Mouse (Mus musculus) forebrain, postnatal 0 days (tissue): Measurements from ENCODE around the gene Akap6. TPM values are rescaled to one million over a fixed set of nuclear protein-coding genes. Genes with fewer than 3 reads are reported as not detected.
A peak's percentile ranks its signal among the peaks of the same experiment; 100 is the strongest.

Experiments used
- ATAC-seq: fragments of 200-750 bp; cut with Nextera tagmentation; 2 replicates; pipeline ENCODE4 v1.8.0; 2017; ENCODE audit warnings: mild to moderate bottlenecking, moderate library complexity
- DNase-seq: peaks from one replicate; pipeline ENCODE4 v3.0.0-alpha.2; 2015
- H3K27ac ChIP-seq: fragments of 300-500 bp; sonication (generic); 2 replicates; pipeline ENCODE4 v1.5.1; 2014; ENCODE audit warnings: low read depth, mild to moderate bottlenecking, antibody characterized with exemption, low read length, moderate library complexity, mixed read lengths
- H3K27me3 ChIP-seq: fragments of 300-500 bp; sonication (generic); 2 replicates; pipeline ENCODE4 v1.6.1; 2014; ENCODE audit warnings: mild to moderate bottlenecking, low read length, mixed read lengths; ENCODE audit not compliant: insufficient read depth
- H3K36me3 ChIP-seq: fragments of 300-500 bp; sonication (generic); 2 replicates; pipeline ENCODE4 v1.6.1; 2014; ENCODE audit warnings: mild to moderate bottlenecking, moderate library complexity; ENCODE audit not compliant: insufficient read depth
- H3K4me1 ChIP-seq: fragments of 300-500 bp; sonication (generic); 2 replicates; pipeline ENCODE4 v1.6.1; 2014; ENCODE audit warnings: antibody characterized with exemption; ENCODE audit not compliant: insufficient read depth
- H3K4me2 ChIP-seq: fragments of 300-500 bp; sonication (generic); 2 replicates; pipeline ENCODE4 v1.6.1; 2014; ENCODE audit warnings: low read depth, mild to moderate bottlenecking, moderate library complexity
- H3K4me3 ChIP-seq: fragments of 300-500 bp; sonication (generic); 2 replicates; pipeline ENCODE4 v1.5.1; 2014; ENCODE audit warnings: low read depth, low read length, mixed read lengths
- H3K9ac ChIP-seq: fragments of 300-500 bp; sonication (generic); 2 replicates; pipeline ENCODE4 v1.6.1; 2014; ENCODE audit warnings: mild to moderate bottlenecking
- H3K9me3 ChIP-seq: fragments of 300-500 bp; sonication (generic); 2 replicates; pipeline ENCODE4 v1.6.1; 2016; ENCODE audit warnings: low read length
- CTCF ChIP-seq: sonication (generic); IDR thresholded peaks from 2 replicates; pipeline ENCODE4 v1.5.1; 2016; ENCODE audit warnings: antibody characterized with exemption, control low read depth, low read depth
- WGBS: fragments of 180-500 bp; shearing (Covaris S2); extraction: QIAGEN DNeasy Blood & Tissue Kit; methylation state at CpG from one replicate; pipeline ENCODE4 v1.1.7; 2014; 5-methylcytosine and 5-hydroxymethylcytosine counted together
- polyA plus RNA-seq: library from polyadenylated mRNA; unstranded; fragments of >200 nt; fragmentation: Nextera tagmentation; extraction: Ambion mirVana; gene quantifications from 2 replicates; pipeline ENCODE4 v1.2.1, GENCODE M21; 2015
- total RNA-seq: library from RNA; depleted of rRNA; stranded (reverse); fragments of >200 nt; gene quantifications from 2 replicates; pipeline ENCODE4 v1.2.3, GENCODE M21; 2014

The Akap6 gene
- total and polyA plus RNA-seq, 2 experiments from 2014 or later, result 14.4 to 68.9 TPM

GRCm38 (mm10) chr12:52861922-52862321 is 162.7 kb downstream of the Akap6 start:
- Histone ChIP-seq H3K27me3 (no peaks in the 10 kb centered on the region), H3K9me3 (0 out of 2 replicates have a peak, but pooled peaks cover 6% of the 10 kb centered on the region), H3K27ac (no peak overlapping the region), H3K4me3 (no peak overlapping the region), H3K9ac (no peak overlapping the region), H3K36me3 (no peaks in the 10 kb centered on the region), H3K4me2 (no peak overlapping the region), H3K4me1 (0 out of 2 replicates have a peak, but pooled peaks cover 8% of the 10 kb centered on the region)
- ATAC-seq (peak; percentile 29; the same call in 1 of the 2 replicates), DNase-seq (peak; percentile 16)
- 43% methylated on average over 3 of the region's 3 CpGs for WGBS
- TF ChIP-seq CTCF, result no peak

GRCm38 (mm10) chr12:52868000-52868624 is 168.9 kb downstream of the Akap6 start:
- Histone ChIP-seq H3K4me1 (no peaks in the 10 kb centered on the region), H3K9ac (no peak overlapping the region), H3K36me3 (no peaks in the 10 kb centered on the region), H3K9me3 (0 out of 2 replicates have a peak, but pooled peaks cover 6% of the 10 kb centered on the region), H3K4me2 (no peak overlapping the region), H3K27me3 (no peaks in the 10 kb centered on the region), H3K27ac (no peak overlapping the region), H3K4me3 (no peak overlapping the region)
- 56% methylated on average over 8 of the region's 8 CpGs for WGBS
- DNase-seq (no peak), ATAC-seq (no peak)
- TF ChIP-seq CTCF, result no peak

- Histone ChIP-seq H3K27me3 (no peaks in the 10 kb centered on the region), H3K4me3 (no peak overlapping the region), H3K9me3 (no peaks in the 10 kb centered on the region), H3K4me1 (no peaks in the 10 kb centered on the region), H3K36me3 (no peaks in the 10 kb centered on the region), H3K9ac (no peak overlapping the region), H3K27ac (no peak overlapping the region), H3K4me2 (no peak overlapping the region)
- ATAC-seq (no peak), DNase-seq (no peak)
- TF ChIP-seq CTCF, result no peak
- 91% methylated on average over 3 of the region's 3 CpGs for WGBS
Observed at GRCm38 (mm10) chr12:52871604-52872003, 172.4 kb downstream of the Akap6 start.

- ATAC-seq, result no peak
- H3K4me1 ChIP-seq, result 0 out of 2 replicates have a peak, but pooled peaks cover 3% of the 10 kb centered on the region
- no peaks in the 10 kb centered on the region for H3K9me3 ChIP-seq
- H3K27me3 ChIP-seq, result no peaks in the 10 kb centered on the region
- TF ChIP-seq CTCF, result no peak
- no peaks in the 10 kb centered on the region for H3K36me3 ChIP-seq
- no peak overlapping the region for H3K4me3 ChIP-seq
- H3K4me2 ChIP-seq, result no peak overlapping the region
- no peak overlapping the region for H3K9ac ChIP-seq
- 92% methylated on average over 9 of the region's 9 CpGs for WGBS
- DNase-seq, result no peak
- no peak overlapping the region for H3K27ac ChIP-seq
Observed at GRCm38 (mm10) chr12:52874332-52874923, 175.2 kb downstream of the Akap6 start.

GRCm38 (mm10) chr12:52876065-52876464 is 176.9 kb downstream of the Akap6 start:
- no peak for ATAC-seq

GRCm38 (mm10) chr12:52876978-52877769 is 178.0 kb downstream of the Akap6 start:
- 0 out of 2 replicates have a peak, but pooled peaks cover 3% of the 10 kb centered on the region for H3K4me1 ChIP-seq
- ATAC-seq (no peak), DNase-seq (no peak)
- no peaks in the 10 kb centered on the region for H3K27me3 ChIP-seq
- TF ChIP-seq CTCF, result no peak
- H3K27ac ChIP-seq, result no peak overlapping the region
- no peak overlapping the region for H3K4me3 ChIP-seq
- no peak overlapping the region for H3K9ac ChIP-seq
- 71% methylated on average over 8 of the region's 8 CpGs for WGBS
- no peaks in the 10 kb centered on the region for H3K9me3 ChIP-seq
- H3K36me3 ChIP-seq, result no peaks in the 10 kb centered on the region; the same call in 1 of the 2 replicates
- no peak overlapping the region for H3K4me2 ChIP-seq

More at GRCm38 (mm10) chr12:52876065-52876464, 176.9 kb downstream of the Akap6 start:
- WGBS, result 31% methylated on average over 4 of the region's 4 CpGs
- Histone ChIP-seq H3K4me1 (0 out of 2 replicates have a peak, but pooled peaks cover 3% of the 10 kb centered on the region), H3K36me3 (no peaks in the 10 kb centered on the region; the same call in 1 of the 2 replicates), H3K4me2 (no peak overlapping the region), H3K4me3 (no peak overlapping the region), H3K27ac (no peak overlapping the region), H3K9ac (no peak overlapping the region), H3K9me3 (no peaks in the 10 kb centered on the region), H3K27me3 (no peaks in the 10 kb centered on the region)
- DNase-seq, result no peak
- TF ChIP-seq CTCF, result no peak
